In genomic region chr5:77245463-77245786, GRCm38 (mm10) we compare ENCODE assay signal across 11 mouse cellular contexts. TPM values are rescaled to one million over a fixed set of nuclear protein-coding genes. Genes with fewer than 3 reads are reported as not detected.
DNase-seq lines count a peak whose midpoint lies in the region; ATAC-seq lines count a peak whose summit lies in the region.
"Had no signal": no experiment of that assay in that cellular context is flagged by ENCODE, and none has a peak within 500 bp of the region (broad histone marks: within the 10 kb centered on the region; RNA-seq: fewer than 3 reads in every experiment).

No protein-coding gene starts in this region.

- ATAC-seq in heart, embryonic 16.5 days (replicated peaks; ENCODE audit: extremely low read depth, insufficient read depth, low FRiP score) = no peak
- ATAC-seq in hindbrain, embryonic 13.5 days (ENCODE audit: low FRiP score) = no peak
- no peak; the same call in 1 of the 2 replicates for ATAC-seq in midbrain, embryonic 11.5 days (ENCODE audit: low FRiP score)

- H3K36me3 ChIP-seq in heart, embryonic 16.5 days (ENCODE audit: control insufficient read depth, insufficient read depth) = no peaks in the 10 kb centered on the region
- H3K36me3 ChIP-seq in hindbrain, embryonic 13.5 days = no peaks in the 10 kb centered on the region
- no peaks in the 10 kb centered on the region for H3K36me3 ChIP-seq in midbrain, embryonic 11.5 days (ENCODE audit: control insufficient read depth, insufficient read depth, low read length)
- H3K36me3 ChIP-seq: G1E had no signal

- no peaks in the 10 kb centered on the region for H3K9me3 ChIP-seq in heart, embryonic 16.5 days (replicated peaks; ENCODE audit: control insufficient read depth, low read length)
- no peaks in the 10 kb centered on the region for H3K9me3 ChIP-seq in hindbrain, embryonic 13.5 days
- no peaks in the 10 kb centered on the region for H3K9me3 ChIP-seq in midbrain, embryonic 11.5 days (ENCODE audit: control insufficient read depth, low read length)
- H3K9me3 ChIP-seq: G1E had no signal

- H3K4me3 ChIP-seq in heart, embryonic 16.5 days (ENCODE audit: low read length) = peak overlapping the region; percentile 36
- peak overlapping the region; percentile 20 for H3K4me3 ChIP-seq in hindbrain, embryonic 13.5 days
- no peak overlapping the region for H3K4me3 ChIP-seq in midbrain, embryonic 11.5 days (ENCODE audit: low read depth, low read length)

- 43% methylated on average over 7 of the region's 7 CpGs for WGBS in heart, embryonic 16.5 days
- 44% methylated on average over 7 of the region's 7 CpGs for WGBS in hindbrain, embryonic 13.5 days
- WGBS in midbrain, embryonic 11.5 days = 42% methylated on average over 7 of the region's 7 CpGs

- no peaks in the 10 kb centered on the region for H3K27me3 ChIP-seq in heart, embryonic 16.5 days (ENCODE audit: control insufficient read depth, insufficient read depth, low read length)
- no peaks in the 10 kb centered on the region for H3K27me3 ChIP-seq in hindbrain, embryonic 13.5 days
- no peaks in the 10 kb centered on the region for H3K27me3 ChIP-seq in midbrain, embryonic 11.5 days (ENCODE audit: control insufficient read depth, insufficient read depth, low read length)

- no peak overlapping the region for H3K27ac ChIP-seq in heart, embryonic 16.5 days (ENCODE audit: low read length)
- H3K27ac ChIP-seq in hindbrain, embryonic 13.5 days = 0 out of 2 replicates have a peak overlapping the region, but pooled peaks have one; percentile 30
- H3K27ac ChIP-seq in midbrain, embryonic 11.5 days (ENCODE audit: low read depth, low read length) = no peak overlapping the region

- H3K4me2 ChIP-seq in heart, embryonic 16.5 days (ENCODE audit: low read depth, low read length) = peak overlapping the region; percentile 55
- peak overlapping the region; percentile 39 for H3K4me2 ChIP-seq in hindbrain, embryonic 13.5 days
- peak overlapping the region; percentile 32 for H3K4me2 ChIP-seq in midbrain, embryonic 11.5 days

- no peak for DNase-seq in heart, postnatal 4 days
- DNase-seq in R1 (ENCODE audit: low read depth, low spot score) (peak; percentile 69), MN1 (ENCODE audit: low spot score) (no peak)
- peak; percentile 90 for DNase-seq in midbrain, embryonic 11.5 days (ENCODE audit: low spot score, missing footprints)
- DNase-seq in layer of hippocampus, postnatal 25 days (ENCODE audit: extremely low spot score in 1 of 2, low spot score in 1 of 2) = no peak
- no peak for DNase-seq in ovary, postnatal 36 days (ENCODE audit: low spot score)
- DNase-seq: gastrocnemius, postnatal 36 days; right cerebral cortex, postnatal 14 days had no signal

- peaks cover 4% of the 10 kb centered on the region for H3K4me1 ChIP-seq in heart, embryonic 16.5 days (ENCODE audit: control insufficient read depth, insufficient read depth, low read length)
- peaks cover 27% of the 10 kb centered on the region for H3K4me1 ChIP-seq in hindbrain, embryonic 13.5 days (replicated peaks)
- H3K4me1 ChIP-seq in midbrain, embryonic 11.5 days (ENCODE audit: control insufficient read depth, insufficient read depth, low read length) = peaks cover 8% of the 10 kb centered on the region; the same call in 1 of the 2 replicates

- H3K9ac ChIP-seq in heart, embryonic 16.5 days (ENCODE audit: low read length) = peak overlapping the region; percentile 39
- H3K9ac ChIP-seq in hindbrain, embryonic 13.5 days = no peak overlapping the region
- H3K9ac ChIP-seq in midbrain, embryonic 11.5 days (ENCODE audit: low read length) = no peak overlapping the region

RNA-seq across cellular contexts. Expression of gene Rest, which starts 19.9 kb away (rescaled TPM):
- polyA plus RNA-seq in heart, embryonic 16.5 days (2015; fragmentation: Nextera tagmentation; extraction: Ambion mirVana) = 18.9 and 20.3 TPM in 2 replicates
- total RNA-seq in heart, postnatal 4 days (2021) = 10 to 100 TPM; 33.2 to 34.3 TPM
- 9.8 and 10.1 TPM in 2 replicates for polyA plus RNA-seq in hindbrain, embryonic 13.5 days (2015; fragmentation: Nextera tagmentation; extraction: Ambion mirVana)
- polyA plus RNA-seq in midbrain, embryonic 11.5 days (2014; fragmentation: Nextera tagmentation; extraction: Ambion mirVana) = 18.4 and 21.6 TPM in 2 replicates
- total RNA-seq in layer of hippocampus, postnatal 25 days (2021) = 1 to 10 TPM; 4.4 to 5.4 TPM

RNA-seq across cellular contexts. Expression of gene Spink2, which starts 34.2 kb away (rescaled TPM):
- 2.4 and 2.6 TPM in 2 replicates for polyA plus RNA-seq in heart, embryonic 16.5 days (2015; fragmentation: Nextera tagmentation; extraction: Ambion mirVana)
- total RNA-seq in heart, postnatal 4 days (2021) = under 1 TPM; 0.48 to 0.74 TPM
- 1.1 and 2.4 TPM in 2 replicates for polyA plus RNA-seq in hindbrain, embryonic 13.5 days (2015; fragmentation: Nextera tagmentation; extraction: Ambion mirVana)
- 0.55 and 0.68 TPM in 2 replicates for polyA plus RNA-seq in midbrain, embryonic 11.5 days (2014; fragmentation: Nextera tagmentation; extraction: Ambion mirVana)
- not detected for total RNA-seq in layer of hippocampus, postnatal 25 days (2021)
- total RNA-seq: G1E; gastrocnemius, postnatal 36 days had no signal
- polyA plus RNA-seq: G1E had no signal

Comparison
In these comparisons a context has a peak if more than half of its experiments do, and no peak if none do; other contexts are left out.
1. DNase-seq: peak in R1 (single experiment) and midbrain, embryonic 11.5 days (single experiment); none in heart, postnatal 4 days (single experiment), layer of hippocampus, postnatal 25 days (0 of 2), MN1 (single experiment) and ovary, postnatal 36 days (single experiment).
2. Peak in every context shown above with its lines, with median percentiles within 50 percentile points of each other: H3K4me2 ChIP-seq.